Mouse (Mus musculus) mature B cell (primary cell): Measurements from ENCODE around the gene Zdhhc19.

Experiments
- in situ Hi-C: fragments of 300-500 bp; cut with MboI; formaldehyde crosslinking; loops from 2 replicates; pipeline ENCODE4 v1.14.3; 2019

The Zdhhc19 gene

DNA sequence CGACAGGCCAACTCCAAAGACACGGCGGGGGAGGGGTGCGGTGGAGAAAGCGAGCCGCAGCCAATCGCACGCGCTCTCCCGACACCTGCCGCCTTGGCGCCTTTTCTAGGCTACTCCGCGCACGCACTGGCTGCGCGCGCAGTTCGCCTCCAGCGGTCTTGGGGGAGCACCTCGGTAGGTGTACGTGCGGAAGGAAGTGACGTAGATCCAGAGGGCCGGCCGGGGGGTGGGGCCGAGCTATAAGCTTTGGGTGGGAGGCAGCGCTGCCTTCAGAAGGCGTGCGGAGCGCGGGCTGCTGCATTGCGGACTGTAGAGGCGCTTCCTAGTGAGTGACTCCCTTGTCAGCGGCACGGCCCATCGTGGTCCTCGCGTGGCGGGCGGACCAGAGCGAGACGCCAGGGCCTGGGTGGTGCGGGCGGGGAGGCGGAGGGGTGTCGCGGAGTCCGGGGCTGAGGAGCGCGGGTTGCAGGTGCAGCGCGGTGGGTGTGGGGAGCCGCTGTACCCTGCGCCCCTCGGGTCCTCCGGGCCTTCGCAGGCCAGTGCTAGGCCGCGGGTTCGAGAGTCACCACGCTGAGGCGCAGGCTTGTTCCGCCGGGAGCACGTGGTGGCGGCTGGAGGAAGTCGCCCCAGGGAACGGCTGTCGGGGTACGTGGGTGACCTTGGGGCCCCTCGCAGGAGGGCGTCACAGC lies 112.8 kb downstream of the Zdhhc19 start, which contains the start of gene Tfrc:
Gene Tfrc (plus strand): TSS at position 209 of the 689 bp plus-strand sequence.
- in situ Hi-C loops = loop anchor here (5.0 kb wide), 1 partner anchor 92 kb away; no protein-coding TSS in a partner anchor

DNA sequence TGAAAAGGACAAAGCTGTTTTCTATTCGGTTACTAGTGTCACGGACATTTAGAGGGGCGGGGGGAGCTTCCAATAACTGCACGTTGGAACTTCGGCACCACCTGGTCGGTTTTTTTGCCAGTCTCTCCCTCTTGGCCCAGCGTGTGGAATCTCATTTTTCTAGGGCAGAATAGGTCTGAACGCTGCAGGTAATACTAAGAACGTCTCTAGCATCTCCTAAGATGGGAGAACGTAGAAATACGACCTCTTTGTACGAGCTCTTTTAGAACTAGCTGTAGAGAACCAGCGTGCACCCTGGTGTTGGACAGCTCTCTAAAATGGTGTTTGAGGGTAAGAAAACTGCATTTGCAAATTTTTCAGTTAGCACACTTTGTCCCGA lies 113.3 kb downstream of the Zdhhc19 start:
- in situ Hi-C loops = loop anchor here (5.0 kb wide), 1 partner anchor 92 kb away; no protein-coding TSS in a partner anchor

DNA sequence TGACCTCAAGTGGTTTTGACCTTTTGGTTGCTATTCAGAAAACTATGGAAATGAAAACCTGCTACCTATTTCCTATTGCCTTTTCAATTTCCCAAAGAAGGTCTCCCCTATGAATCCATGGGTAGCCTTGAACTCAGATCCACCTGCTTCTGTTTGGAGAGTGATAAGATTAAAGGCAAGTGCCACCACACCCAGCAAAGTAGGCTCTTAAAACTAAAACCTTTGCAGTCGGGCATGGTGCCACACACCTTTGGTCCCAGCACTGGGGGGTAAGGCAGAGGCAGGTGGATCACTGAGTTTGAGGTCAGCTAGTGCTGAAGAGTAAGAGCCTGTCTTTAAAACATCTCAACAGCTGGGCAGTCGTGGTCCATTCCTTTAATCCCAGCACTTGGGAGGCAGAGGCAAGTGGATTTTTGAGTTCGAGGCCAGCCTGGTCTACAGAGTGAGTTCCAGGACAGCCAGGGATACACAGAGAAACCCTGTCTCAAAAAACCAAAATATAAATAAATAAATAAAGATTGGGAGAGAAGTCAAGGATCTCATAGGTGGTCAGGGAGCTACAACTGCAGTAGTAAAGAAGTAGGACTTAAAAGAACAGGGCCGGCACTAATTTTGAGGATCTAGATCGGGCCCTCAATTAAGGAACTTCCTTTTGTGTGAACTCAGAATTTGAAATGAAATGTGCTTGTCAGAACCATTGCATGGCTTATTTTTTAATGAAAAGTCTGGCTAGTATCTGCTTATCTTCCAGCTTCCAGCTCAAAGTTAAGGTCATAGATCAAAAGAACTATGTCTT lies 114.6 kb downstream of the Zdhhc19 start:
- in situ Hi-C loops = no loop called here
